Mouse (Mus musculus) brain, embryonic 14.5 days (tissue): Measurements from ENCODE around the gene Ubxn1.

ENCODE experiments used
- CTCF ChIP-seq: fragments of 200-500 bp; IDR thresholded peaks from 2 replicates; pipeline ENCODE4 v1.5.1; 2012; ENCODE audit warnings: inconsistent platforms, mild to moderate bottlenecking, moderate library complexity, borderline replicate concordance; ENCODE audit not compliant: insufficient read depth, insufficient read length; ENCODE audit errors: extremely low read depth
- POLR2A ChIP-seq: fragments of 200-500 bp; IDR thresholded peaks from 2 replicates; pipeline ENCODE4 v1.6.1; 2012; ENCODE audit warnings: mild to moderate bottlenecking, inconsistent platforms, borderline replicate concordance; ENCODE audit not compliant: poor library complexity, insufficient read depth, insufficient read length, severe bottlenecking; ENCODE audit errors: extremely low read depth

GRCm38 (mm10) chr19:8880311-8881033, 9.2 kb downstream of the Ubxn1 start, which contains the start of gene Uqcc3:
- TF ChIP-seq CTCF (no peak), POLR2A (peak; percentile 56; the same call in 1 of the 2 replicates)
